Mouse (Mus musculus) yolk sac, embryonic 10.5 days (tissue): ENCODE data around the gene Nsun7.

ENCODE experiments used
- DNase-seq: peaks from one replicate; pipeline ENCODE4 v3.0.0-alpha.2; 2017; ENCODE audit warnings: low spot score

The Nsun7 gene

GRCm38 (mm10) chr5:66337025-66337968, 77.6 kb downstream of the Nsun7 start:
- peak; percentile 30 for DNase-seq

GRCm38 (mm10) chr5:66337969-66338345, 78.3 kb downstream of the Nsun7 start:
- DNase-seq = no peak

GRCm38 (mm10) chr5:66338583-66338982, 78.9 kb downstream of the Nsun7 start:
- no peak for DNase-seq

- no peak for DNase-seq
Measured at GRCm38 (mm10) chr5:66340356-66341102, 80.8 kb downstream of the Nsun7 start.

- DNase-seq = peak; percentile 68
Measured at GRCm38 (mm10) chr5:66341848-66342247, 82.2 kb downstream of the Nsun7 start.

GRCm38 (mm10) chr5:66342285-66342684, 82.6 kb downstream of the Nsun7 start:
- no peak for DNase-seq

GRCm38 (mm10) chr5:66344182-66344581, 84.5 kb downstream of the Nsun7 start:
- DNase-seq = no peak

GRCm38 (mm10) chr5:66345140-66345539, 85.4 kb downstream of the Nsun7 start:
- DNase-seq = peak; percentile 30

- peak; percentile 78 for DNase-seq
Measured at GRCm38 (mm10) chr5:66346756-66347155, 87.1 kb downstream of the Nsun7 start.
